Mouse (Mus musculus) heart, embryonic 11.5 days (tissue): ENCODE measurements around the gene Mettl21c. TPM values are rescaled to one million over a fixed set of nuclear protein-coding genes. Genes with fewer than 3 reads are reported as not detected.

ENCODE experiments used
- ATAC-seq: fragments of 200-750 bp; cut with Nextera tagmentation; replicated peaks from 2 replicates; pipeline ENCODE4 v1.8.0; 2017; ENCODE audit warnings: moderate library complexity; ENCODE audit not compliant: insufficient number of reproducible peaks, low FRiP score, low TSS enrichment
- H3K27ac ChIP-seq: fragments of 300-500 bp; sonication (generic); 2 replicates; pipeline ENCODE4 v1.5.1; 2014; ENCODE audit warnings: mild to moderate bottlenecking, low read depth, low read length
- H3K27me3 ChIP-seq: fragments of 300-500 bp; sonication (generic); 2 replicates; pipeline ENCODE4 v1.6.1; 2014; ENCODE audit warnings: mild to moderate bottlenecking, low read length, mixed read lengths; ENCODE audit not compliant: control insufficient read depth, insufficient read depth
- H3K36me3 ChIP-seq: fragments of 300-500 bp; sonication (generic); 2 replicates; pipeline ENCODE4 v1.6.1; 2014; ENCODE audit warnings: mild to moderate bottlenecking, low read length, moderate library complexity, mixed read lengths; ENCODE audit not compliant: control insufficient read depth, insufficient read depth
- H3K4me1 ChIP-seq: fragments of 300-500 bp; sonication (generic); 2 replicates; pipeline ENCODE4 v1.6.1; 2014; ENCODE audit warnings: low read length; ENCODE audit not compliant: control insufficient read depth, insufficient read depth
- H3K4me2 ChIP-seq: fragments of 300-500 bp; sonication (generic); 2 replicates; pipeline ENCODE4 v1.6.1; 2014; ENCODE audit warnings: mild to moderate bottlenecking, moderate library complexity
- H3K4me3 ChIP-seq: fragments of 300-500 bp; sonication (generic); 2 replicates; pipeline ENCODE4 v1.5.1; 2014; ENCODE audit warnings: low read depth, low read length
- H3K9ac ChIP-seq: fragments of 300-500 bp; sonication (generic); 2 replicates; pipeline ENCODE4 v1.6.1; 2014; ENCODE audit warnings: mild to moderate bottlenecking, low read depth, low read length, moderate library complexity
- H3K9me3 ChIP-seq: fragments of 300-500 bp; sonication (generic); replicated peaks from 2 replicates; pipeline ENCODE4 v1.6.1; 2016; ENCODE audit warnings: low read length; ENCODE audit not compliant: control insufficient read depth
- WGBS: fragments of 180-500 bp; shearing (Covaris S2); extraction: QIAGEN DNeasy Blood & Tissue Kit; methylation state at CpG from one replicate; pipeline ENCODE4 v1.1.7; 2014; ENCODE audit not compliant: insufficient replicate concordance; 5-methylcytosine and 5-hydroxymethylcytosine counted together
- polyA plus RNA-seq: library from polyadenylated mRNA; unstranded; fragments of >200 nt; fragmentation: Nextera tagmentation; extraction: Ambion mirVana; gene quantifications from 2 replicates; pipeline ENCODE4 v1.2.1, GENCODE M21; 2014

Gene Mettl21c
- polyA plus RNA-seq, 1 experiment from 2014 or later = 0.83 TPM

- no peak for ATAC-seq
- H3K4me1 ChIP-seq = no peaks in the 10 kb centered on the region
- no peaks in the 10 kb centered on the region for H3K27me3 ChIP-seq
- WGBS = 80% methylated on average over 4 of the region's 4 CpGs
- no peak overlapping the region for H3K4me3 ChIP-seq
- H3K4me2 ChIP-seq = no peak overlapping the region
- H3K27ac ChIP-seq = no peak overlapping the region
- no peak overlapping the region for H3K9ac ChIP-seq
- H3K36me3 ChIP-seq = peaks cover 10% of the 10 kb centered on the region
- no peaks in the 10 kb centered on the region for H3K9me3 ChIP-seq
Measured at GRCm38 (mm10) chr1:43966756-43967155, 53.1 kb downstream of the Mettl21c start.

GRCm38 (mm10) chr1:43964381-43964780 lies 55.5 kb downstream of the Mettl21c start:
- Histone ChIP-seq H3K27me3 (no peaks in the 10 kb centered on the region), H3K9ac (no peak overlapping the region), H3K9me3 (no peaks in the 10 kb centered on the region), H3K27ac (no peak overlapping the region), H3K4me2 (no peak overlapping the region), H3K4me3 (no peak overlapping the region), H3K36me3 (peaks cover 10% of the 10 kb centered on the region), H3K4me1 (no peaks in the 10 kb centered on the region)
- ATAC-seq = no peak
- 90% methylated on average over 4 of the region's 4 CpGs for WGBS

Other genes with a start within 250 kb of the Mettl21c start
- gene Uxs1, start 192.2 kb downstream of the Mettl21c start, polyA plus RNA-seq = 11.3 and 18.2 TPM in 2 replicates
- 54.1 and 57.0 TPM in 2 replicates for gene Tpp2, start 86.4 kb downstream of the Mettl21c start, polyA plus RNA-seq
- gene Gm8251, start 41.9 kb upstream of the Mettl21c start, polyA plus RNA-seq = 0.08 TPM in 1 of 2 replicates, not detected in the other
- 81.8 and 82.9 TPM in 2 replicates for gene Tex30, start 82.4 kb upstream of the Mettl21c start, polyA plus RNA-seq
- 56.4 and 57.5 TPM in 2 replicates for gene Kdelc1, start 98.8 kb upstream of the Mettl21c start, polyA plus RNA-seq
- 15.8 and 16.9 TPM in 2 replicates for gene Bivm, start 98.9 kb upstream of the Mettl21c start, polyA plus RNA-seq
- gene Ercc5, start 127.7 kb upstream of the Mettl21c start, polyA plus RNA-seq = 17.3 and 17.8 TPM in 2 replicates
- not detected in 2 replicates for gene Mettl21e, start 198.9 kb upstream of the Mettl21c start, polyA plus RNA-seq